Mouse (Mus musculus) heart, adult 2 months (tissue): ENCODE measurements at regions not wholly inside any gene's neighbourhood (a gene's known extent, or its start where the extent isn't known, plus 50 kb on each side); places are given as distances from the start of the nearest gene placed in this dataset.
"Not testable (repeated sequence)": the region's sequence is repeated elsewhere in the genome, so short reads cannot be mapped to it uniquely, and the experiment has no call there.

Experiments
- DNase-seq, 2 experiments: peaks; one replicate each; pipeline ENCODE4 v3.0.0; 2021
- H3K27ac ChIP-seq: fragments of 200-600 bp; 2 replicates; pipeline ENCODE4 v1.8.1; 2022
- H3K27me3 ChIP-seq: fragments of 200-500 bp; 2 replicates; pipeline ENCODE4 v1.6.1; 2012; ENCODE audit warnings: mild to moderate bottlenecking, low read length, inconsistent platforms, mixed read lengths; ENCODE audit not compliant: control insufficient read depth, insufficient read depth
- H3K36me3 ChIP-seq: fragments of 200-500 bp; 2 replicates; pipeline ENCODE4 v1.6.1; 2012; ENCODE audit warnings: low read length, inconsistent platforms; ENCODE audit not compliant: control insufficient read depth, insufficient read depth
- H3K4me1 ChIP-seq: fragments of 200-500 bp; 2 replicates; pipeline ENCODE4 v1.6.1; 2011; ENCODE audit warnings: low read length; ENCODE audit not compliant: control insufficient read depth, insufficient read depth
- H3K4me3 ChIP-seq: fragments of 200-600 bp; 2 replicates; pipeline ENCODE4 v1.8.1; 2022
- H3K79me2 ChIP-seq: fragments of 200-500 bp; replicated peaks from 2 replicates; pipeline ENCODE4 v1.6.1; 2012; ENCODE audit warnings: mild to moderate bottlenecking, inconsistent platforms, low read length, moderate library complexity, mixed read lengths; ENCODE audit not compliant: control insufficient read depth, insufficient read depth
- H3K9ac ChIP-seq: fragments of 200-500 bp; 2 replicates; pipeline ENCODE4 v1.6.1; 2012; ENCODE audit warnings: low read depth, mild to moderate bottlenecking, control low read depth, inconsistent platforms, low read length, mixed read lengths
- CTCF ChIP-seq: fragments of 200-600 bp; IDR thresholded peaks from 2 replicates; pipeline ENCODE4 v1.8.1; 2022; ENCODE audit warnings: antibody characterized with exemption, mild to moderate bottlenecking, moderate library complexity
- EP300 ChIP-seq: fragments of 200-500 bp; IDR thresholded peaks from 2 replicates; pipeline ENCODE4 v1.6.1; 2011; ENCODE audit warnings: low read depth, low read length, control low read depth; ENCODE audit not compliant: insufficient read depth
- POLR2A ChIP-seq: fragments of 200-500 bp; IDR thresholded peaks from 2 replicates; pipeline ENCODE4 v1.6.1; 2011; ENCODE audit warnings: mild to moderate bottlenecking, low read depth, low read length, control low read depth; ENCODE audit not compliant: insufficient read depth
- WGBS: fragments of 180-500 bp; shearing (Covaris S2); methylation state at CpG from one replicate; pipeline ENCODE4 v1.1.7; 2018; 5-methylcytosine and 5-hydroxymethylcytosine counted together
- intact Hi-C: fragments of 180-260 bp; cut with DNase I; formaldehyde crosslinking; loops from one replicate; pipeline ENCODE4 v1.15.1; 2025

- Histone ChIP-seq H3K27ac (no peak overlapping the region), H3K79me2 (no peaks in the 10 kb centered on the region), H3K27me3 (no peaks in the 10 kb centered on the region), H3K4me1 (no peaks in the 10 kb centered on the region), H3K9ac (no peak overlapping the region), H3K4me3 (no peak overlapping the region), H3K36me3 (no peaks in the 10 kb centered on the region)
- TF ChIP-seq EP300 (no peak), POLR2A (no peak), CTCF (no peak)
- no peak for DNase-seq
- intact Hi-C loops, result no loop called here
- WGBS, result 40% methylated on average over 2 of the region's 2 CpGs
Observed at GRCm38 (mm10) chr12:115222671-115223070, 824.9 kb upstream of the Zfp386 start.

GRCm38 (mm10) chr12:115229965-115230364 lies 817.6 kb upstream of the Zfp386 start:
- H3K79me2 ChIP-seq, result no peaks in the 10 kb centered on the region
- no peak overlapping the region for H3K27ac ChIP-seq
- H3K4me3 ChIP-seq, result no peak overlapping the region
- no peaks in the 10 kb centered on the region for H3K36me3 ChIP-seq
- no peaks in the 10 kb centered on the region for H3K27me3 ChIP-seq
- no peaks in the 10 kb centered on the region for H3K4me1 ChIP-seq
- no peak for TF ChIP-seq POLR2A
- TF ChIP-seq EP300, result no peak
- TF ChIP-seq CTCF, result no peak
- no peak overlapping the region for H3K9ac ChIP-seq
- intact Hi-C loops, result no loop called here
- DNase-seq, result no peak
- 58% methylated on average over 1 of the region's 1 CpGs for WGBS

GRCm38 (mm10) chr12:115242661-115243060 lies 804.9 kb upstream of the Zfp386 start:
- DNase-seq, H3K27ac ChIP-seq, H3K4me1 ChIP-seq, H3K9ac ChIP-seq, H3K36me3 ChIP-seq, intact Hi-C loops, H3K27me3 ChIP-seq, H3K4me3 ChIP-seq, H3K79me2 ChIP-seq: not testable (repeated sequence)
- WGBS, result 67% methylated on average over 2 of the region's 2 CpGs

GRCm38 (mm10) chr12:115247298-115247697 lies 800.2 kb upstream of the Zfp386 start:
- H3K27me3 ChIP-seq, H3K79me2 ChIP-seq, H3K27ac ChIP-seq, intact Hi-C loops, DNase-seq, H3K9ac ChIP-seq, H3K36me3 ChIP-seq, H3K4me3 ChIP-seq, H3K4me1 ChIP-seq: not testable (repeated sequence)
- WGBS, result 74% methylated on average over 3 of the region's 3 CpGs

GRCm38 (mm10) chr12:115257802-115258201 lies 789.7 kb upstream of the Zfp386 start:
- Histone ChIP-seq H3K79me2 (no peaks in the 10 kb centered on the region), H3K27me3 (no peaks in the 10 kb centered on the region), H3K9ac (no peak overlapping the region), H3K27ac (no peak overlapping the region), H3K36me3 (no peaks in the 10 kb centered on the region), H3K4me3 (no peak overlapping the region), H3K4me1 (no peaks in the 10 kb centered on the region)
- DNase-seq, result no peak
- WGBS, result 40% methylated on average over 1 of the region's 1 CpGs
- intact Hi-C loops, result no loop called here
- TF ChIP-seq CTCF (no peak), POLR2A (no peak), EP300 (no peak)

- no peak for DNase-seq
- TF ChIP-seq CTCF (no peak), EP300 (no peak), POLR2A (no peak)
- no peaks in the 10 kb centered on the region for H3K79me2 ChIP-seq
- no peaks in the 10 kb centered on the region for H3K27me3 ChIP-seq
- H3K4me3 ChIP-seq, result no peak overlapping the region
- intact Hi-C loops, result no loop called here
- 77% methylated on average over 3 of the region's 3 CpGs for WGBS
- H3K9ac ChIP-seq, result no peak overlapping the region
- H3K4me1 ChIP-seq, result no peaks in the 10 kb centered on the region
- H3K27ac ChIP-seq, result no peak overlapping the region
- H3K36me3 ChIP-seq, result no peaks in the 10 kb centered on the region
Observed at GRCm38 (mm10) chr12:115258744-115259143, 788.8 kb upstream of the Zfp386 start.

- H3K9ac ChIP-seq, H3K36me3 ChIP-seq, H3K27me3 ChIP-seq, H3K4me3 ChIP-seq, DNase-seq, H3K27ac ChIP-seq, intact Hi-C loops, H3K4me1 ChIP-seq, H3K79me2 ChIP-seq: not testable (repeated sequence)
Observed at GRCm38 (mm10) chr12:115262431-115262830, 785.1 kb upstream of the Zfp386 start.

- H3K9ac ChIP-seq, intact Hi-C loops: not testable (repeated sequence)
Observed at GRCm38 (mm10) chr12:115276749-115277148, 770.8 kb upstream of the Zfp386 start.

GRCm38 (mm10) chr12:115293772-115294171 lies 753.8 kb upstream of the Zfp386 start:
- H3K27me3 ChIP-seq, H3K27ac ChIP-seq, H3K9ac ChIP-seq, DNase-seq, H3K36me3 ChIP-seq, H3K4me1 ChIP-seq, H3K4me3 ChIP-seq, H3K79me2 ChIP-seq, intact Hi-C loops: not testable (repeated sequence)
- WGBS, result 46% methylated on average over 4 of the region's 4 CpGs

More at GRCm38 (mm10) chr12:115276749-115277148, 770.8 kb upstream of the Zfp386 start:
- not testable (repeated sequence) for H3K4me1 ChIP-seq, H3K79me2 ChIP-seq, H3K4me3 ChIP-seq, H3K27me3 ChIP-seq, H3K36me3 ChIP-seq, H3K27ac ChIP-seq, DNase-seq
- 29% methylated on average over 1 of the region's 1 CpGs for WGBS
